Mouse (Mus musculus) forebrain, embryonic 14.5 days (tissue): ENCODE data around the gene Hjurp. TPM values are rescaled to one million over a fixed set of nuclear protein-coding genes. Genes with fewer than 3 reads are reported as not detected.

Experiments used
- ATAC-seq: fragments of 200-750 bp; cut with Nextera tagmentation; 2 replicates; pipeline ENCODE4 v1.8.0; 2017; ENCODE audit warnings: mild to moderate bottlenecking, moderate library complexity
- DNase-seq: peaks from one replicate; pipeline ENCODE4 v3.0.0-alpha.2; 2015; ENCODE audit warnings: low spot score
- H3K27ac ChIP-seq: fragments of 300-500 bp; sonication (generic); 2 replicates; pipeline ENCODE4 v1.5.1; 2014; ENCODE audit warnings: low read depth, mild to moderate bottlenecking, control low read depth, low read length, moderate library complexity
- H3K27me3 ChIP-seq: fragments of 300-500 bp; sonication (generic); replicated peaks from 2 replicates; pipeline ENCODE4 v1.6.1; 2014; ENCODE audit warnings: low read length, control low read depth, mixed read lengths; ENCODE audit not compliant: control insufficient read depth, insufficient read depth
- H3K36me3 ChIP-seq: fragments of 300-500 bp; sonication (generic); 2 replicates; pipeline ENCODE4 v1.6.1; 2014; ENCODE audit warnings: low read length, control low read depth; ENCODE audit not compliant: control insufficient read depth, insufficient read depth
- H3K4me1 ChIP-seq: fragments of 300-500 bp; sonication (generic); 2 replicates; pipeline ENCODE4 v1.6.1; 2014; ENCODE audit warnings: antibody characterized with exemption, low read length, control low read depth; ENCODE audit not compliant: control insufficient read depth, insufficient read depth
- H3K4me2 ChIP-seq: fragments of 300-500 bp; sonication (generic); 2 replicates; pipeline ENCODE4 v1.6.1; 2014; ENCODE audit warnings: mild to moderate bottlenecking, control low read depth, low read length
- H3K4me3 ChIP-seq: fragments of 300-500 bp; sonication (generic); 2 replicates; pipeline ENCODE4 v1.5.1; 2014; ENCODE audit warnings: low read depth, low read length, control low read depth
- H3K9ac ChIP-seq: fragments of 300-500 bp; sonication (generic); 2 replicates; pipeline ENCODE4 v1.6.1; 2014; ENCODE audit warnings: mild to moderate bottlenecking, low read length, control low read depth, moderate library complexity
- H3K9me3 ChIP-seq: fragments of 300-500 bp; sonication (generic); replicated peaks from 2 replicates; pipeline ENCODE4 v1.6.1; 2016; ENCODE audit warnings: low read length, control low read depth, mixed read lengths; ENCODE audit not compliant: control insufficient read depth
- WGBS: fragments of 180-500 bp; shearing (Covaris S2); extraction: QIAGEN DNeasy Blood & Tissue Kit; methylation state at CpG from one replicate; pipeline ENCODE4 v1.1.7; 2014; 5-methylcytosine and 5-hydroxymethylcytosine counted together
- polyA plus RNA-seq: library from polyadenylated mRNA; unstranded; fragments of >200 nt; fragmentation: Nextera tagmentation; extraction: Ambion mirVana; gene quantifications from 2 replicates; pipeline ENCODE4 v1.2.1, GENCODE M21; 2014

Hjurp gene
- polyA plus RNA-seq, 1 experiment from 2014 or later = 64.5 TPM

DNA sequence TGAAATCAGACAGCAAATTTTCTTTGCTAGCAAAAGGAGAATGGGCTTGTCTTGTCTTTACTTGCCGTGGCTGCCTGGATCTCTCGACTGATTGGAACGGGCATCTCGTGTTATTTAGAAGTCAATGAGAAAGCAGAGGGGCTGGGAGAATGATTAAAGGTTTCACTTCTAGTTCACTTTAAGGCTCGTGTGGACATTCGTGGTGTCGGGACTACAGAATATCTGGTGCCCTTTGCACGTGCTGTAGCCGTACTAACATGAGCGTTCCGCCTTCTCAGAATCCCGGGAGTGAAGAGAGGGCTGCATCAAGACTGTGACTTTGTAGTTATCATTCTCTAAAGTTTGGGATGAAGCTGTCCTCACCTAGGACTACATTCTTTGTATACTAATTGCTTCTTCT is 29.7 kb upstream of the Hjurp start:
- ATAC-seq (no peak), DNase-seq (no peak)
- Histone ChIP-seq H3K4me2 (no peak overlapping the region), H3K27ac (no peak overlapping the region), H3K27me3 (no peaks in the 10 kb centered on the region), H3K4me1 (no peaks in the 10 kb centered on the region), H3K36me3 (no peaks in the 10 kb centered on the region), H3K9me3 (peaks cover 72% of the 10 kb centered on the region), H3K9ac (no peak overlapping the region), H3K4me3 (no peak overlapping the region)
- 65% methylated on average over 12 of the region's 12 CpGs for WGBS

DNA sequence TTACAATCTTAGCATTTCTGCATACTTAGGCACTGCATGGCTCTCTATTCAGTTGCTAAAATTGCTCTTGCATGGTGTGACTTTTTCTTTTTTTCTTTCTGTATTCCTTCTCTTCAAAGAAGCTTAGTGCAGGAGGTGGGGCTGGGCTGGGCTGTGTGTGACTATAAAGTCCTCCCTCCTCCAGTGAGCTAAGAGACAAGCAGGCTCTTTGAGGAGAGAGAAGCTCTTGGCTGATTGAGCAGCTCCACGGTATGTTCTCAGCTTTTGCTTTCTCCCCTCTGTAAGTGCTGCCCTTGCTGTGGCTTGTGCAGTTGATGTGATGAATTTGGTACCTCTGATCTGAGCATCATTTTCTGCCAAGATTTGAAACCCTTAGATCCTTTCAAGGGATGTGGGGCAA is 29.1 kb upstream of the Hjurp start:
- H3K27ac ChIP-seq = no peak overlapping the region
- DNase-seq = no peak
- no peaks in the 10 kb centered on the region for H3K27me3 ChIP-seq
- H3K36me3 ChIP-seq = no peaks in the 10 kb centered on the region
- no peak overlapping the region for H3K4me3 ChIP-seq
- H3K4me2 ChIP-seq = no peak overlapping the region
- 59% methylated on average over 1 of the region's 1 CpGs for WGBS
- H3K4me1 ChIP-seq = no peaks in the 10 kb centered on the region
- no peak overlapping the region for H3K9ac ChIP-seq
- H3K9me3 ChIP-seq = peaks cover 73% of the 10 kb centered on the region
- ATAC-seq = peak; percentile 8; the same call in 1 of the 2 replicates

- H3K9ac ChIP-seq = no peak overlapping the region
- no peak overlapping the region for H3K27ac ChIP-seq
- H3K9me3 ChIP-seq = peaks cover 81% of the 10 kb centered on the region
- DNase-seq (no peak), ATAC-seq (no peak)
- 49% methylated on average over 6 of the region's 6 CpGs for WGBS
- no peak overlapping the region for H3K4me3 ChIP-seq
- H3K4me2 ChIP-seq = no peak overlapping the region
- H3K4me1 ChIP-seq = no peaks in the 10 kb centered on the region
- no peaks in the 10 kb centered on the region for H3K36me3 ChIP-seq
- no peaks in the 10 kb centered on the region for H3K27me3 ChIP-seq
These were observed 27.8 kb upstream of the Hjurp start for GRCm38 (mm10) chr1:88305018-88305795.

- H3K4me3 ChIP-seq = no peak overlapping the region
- no peak overlapping the region for H3K9ac ChIP-seq
- ATAC-seq (no peak), DNase-seq (no peak)
- H3K36me3 ChIP-seq = no peaks in the 10 kb centered on the region
- H3K27ac ChIP-seq = no peak overlapping the region
- 60% methylated on average over 8 of the region's 8 CpGs for WGBS
- H3K4me2 ChIP-seq = no peak overlapping the region
- no peaks in the 10 kb centered on the region for H3K4me1 ChIP-seq
- H3K27me3 ChIP-seq = no peaks in the 10 kb centered on the region
- peaks cover 81% of the 10 kb centered on the region for H3K9me3 ChIP-seq
These were observed 27.0 kb upstream of the Hjurp start for GRCm38 (mm10) chr1:88304261-88304985.

- DNase-seq (no peak), ATAC-seq (no peak)
- WGBS = 65% methylated on average over 6 of the region's 6 CpGs
These were observed 26.3 kb upstream of the Hjurp start for GRCm38 (mm10) chr1:88303762-88304161.

GRCm38 (mm10) chr1:88302057-88302740 is 24.8 kb upstream of the Hjurp start:
- no peak for DNase-seq
- H3K4me3 ChIP-seq = no peak overlapping the region
- H3K4me1 ChIP-seq = no peaks in the 10 kb centered on the region
- H3K9me3 ChIP-seq = peaks cover 79% of the 10 kb centered on the region
- H3K4me2 ChIP-seq = no peak overlapping the region
- no peak for ATAC-seq
- H3K27ac ChIP-seq = no peak overlapping the region
- H3K36me3 ChIP-seq = no peaks in the 10 kb centered on the region
- H3K27me3 ChIP-seq = no peaks in the 10 kb centered on the region
- WGBS = 65% methylated on average over 14 of the region's 14 CpGs
- no peak overlapping the region for H3K9ac ChIP-seq

More at GRCm38 (mm10) chr1:88303762-88304161, 26.3 kb upstream of the Hjurp start:
- H3K4me3 ChIP-seq = no peak overlapping the region
- no peaks in the 10 kb centered on the region for H3K36me3 ChIP-seq
- H3K4me2 ChIP-seq = no peak overlapping the region
- peaks cover 81% of the 10 kb centered on the region for H3K9me3 ChIP-seq
- no peaks in the 10 kb centered on the region for H3K4me1 ChIP-seq
- H3K27ac ChIP-seq = no peak overlapping the region
- H3K9ac ChIP-seq = no peak overlapping the region
- H3K27me3 ChIP-seq = no peaks in the 10 kb centered on the region

- Histone ChIP-seq H3K4me3 (no peak overlapping the region), H3K4me1 (no peaks in the 10 kb centered on the region), H3K4me2 (no peak overlapping the region), H3K27me3 (no peaks in the 10 kb centered on the region), H3K27ac (no peak overlapping the region), H3K9ac (no peak overlapping the region), H3K36me3 (no peaks in the 10 kb centered on the region), H3K9me3 (peaks cover 71% of the 10 kb centered on the region)
- 71% methylated on average over 9 of the region's 9 CpGs for WGBS
- ATAC-seq (0 out of 2 replicates have a peak, but pooled peaks have one; percentile 10), DNase-seq (no peak)
These were observed 23.9 kb upstream of the Hjurp start for GRCm38 (mm10) chr1:88301121-88302014.

DNA sequence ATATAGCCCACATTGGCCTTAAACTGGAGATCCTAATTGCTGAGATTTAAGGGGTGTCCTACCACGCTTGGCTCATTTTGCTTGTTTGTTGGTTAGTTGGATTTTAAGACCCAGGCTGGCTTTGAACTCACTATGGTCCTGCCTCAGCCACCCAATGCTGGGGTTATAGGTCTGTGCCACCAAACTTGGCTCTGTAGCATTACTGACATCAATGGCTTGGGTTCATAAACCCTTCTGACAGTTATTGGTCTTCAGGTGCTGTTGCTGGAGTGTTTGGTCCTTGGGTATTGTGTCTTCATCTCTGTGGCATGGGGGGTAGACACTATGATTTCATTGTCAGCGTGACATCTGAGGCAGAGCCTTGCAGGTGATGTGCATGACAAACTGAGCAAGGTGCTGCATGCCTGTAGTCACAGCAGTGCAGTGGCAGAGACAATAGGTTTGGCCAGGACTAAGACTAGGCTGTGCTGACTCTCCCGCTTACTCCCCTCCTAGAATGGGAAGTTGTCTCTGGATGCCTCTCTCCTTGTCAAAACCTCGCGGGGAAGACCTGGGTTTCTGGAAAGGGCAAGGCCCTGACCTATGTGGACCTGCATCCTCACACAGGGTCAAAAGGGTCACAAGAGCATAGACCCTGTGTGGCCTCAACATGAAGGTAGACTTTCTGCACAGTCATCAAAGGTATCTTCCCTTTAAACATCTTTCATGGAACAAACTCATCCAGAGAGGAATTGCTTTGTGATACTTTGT is 23.0 kb upstream of the Hjurp start:
- 42% methylated on average over 5 of the region's 5 CpGs for WGBS
- Histone ChIP-seq H3K27ac (no peak overlapping the region), H3K4me2 (no peak overlapping the region), H3K9ac (no peak overlapping the region), H3K4me3 (no peak overlapping the region), H3K27me3 (no peaks in the 10 kb centered on the region), H3K4me1 (no peaks in the 10 kb centered on the region), H3K36me3 (no peaks in the 10 kb centered on the region), H3K9me3 (peaks cover 71% of the 10 kb centered on the region)
- 0 out of 2 replicates have a peak, but pooled peaks have one; percentile 22 for ATAC-seq
- DNase-seq = no peak
